ENCODE assay signal across 11 mouse cellular contexts in the genomic region with DNA sequence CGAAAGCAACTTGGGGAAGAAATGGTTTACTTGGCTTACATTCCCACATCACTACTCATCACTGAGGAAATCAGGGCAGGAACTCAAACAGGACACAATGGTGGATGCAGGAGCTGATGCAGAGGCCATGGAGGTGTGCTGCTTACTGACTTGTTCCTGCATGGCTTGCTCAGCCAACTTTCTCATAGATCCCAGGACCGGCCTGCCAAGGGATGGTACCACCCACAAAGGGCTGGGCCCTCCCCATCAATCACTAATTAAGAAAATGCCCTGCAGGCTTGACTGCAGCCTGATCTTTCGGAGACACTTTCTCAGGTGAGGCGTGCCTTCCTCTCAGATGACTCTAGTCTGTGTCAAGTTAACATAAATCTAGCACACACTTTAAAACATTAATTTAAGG. TPM values are rescaled to one million over a fixed set of nuclear protein-coding genes. Genes with fewer than 3 reads are reported as not detected.
DNase-seq lines count a peak whose midpoint lies in the region; ATAC-seq and TF ChIP-seq lines count a peak whose summit lies in the region.
"Had no signal": no experiment of that assay in that cellular context is flagged by ENCODE, and none has a peak within 500 bp of the region (broad histone marks: within the 10 kb centered on the region; RNA-seq: fewer than 3 reads in every experiment).

No protein-coding gene starts in this region.

- TF ChIP-seq EP300 in heart, postnatal 0 days (IDR thresholded peaks at IDR 0.05; ENCODE audit: low read depth): no peak

- DNase-seq in heart, postnatal 0 days (ENCODE audit: low spot score): no peak
- no peak for DNase-seq in heart, postnatal 25 days (ENCODE audit: low spot score)
- DNase-seq in NIH3T3 (ENCODE audit: low read depth): peak; percentile 7
- no peak for DNase-seq in limb, embryonic 14.5 days (ENCODE audit: low spot score)
- no peak for DNase-seq in urinary bladder, postnatal 14 days (ENCODE audit: low spot score)
- DNase-seq in layer of hippocampus, adult 9-11 months: no peak
- no peak for DNase-seq in right cerebral cortex, postnatal 4 days

- no peak overlapping the region for H3K9ac ChIP-seq in heart, postnatal 0 days (replicated peaks; ENCODE audit: low read depth, low read length)
- peak overlapping the region; percentile 92; the same call in 1 of the 2 replicates for H3K9ac ChIP-seq in limb, embryonic 14.5 days (ENCODE audit: low read depth, low read length, severe bottlenecking)

- TF ChIP-seq POLR2A in limb, embryonic 14.5 days (IDR thresholded peaks at IDR 0.05; ENCODE audit: borderline replicate concordance, extremely low read depth, insufficient read depth, insufficient read length): no peak

- peak overlapping the region; percentile 84; the same call in 1 of the 2 replicates for H3K4me2 ChIP-seq in heart, postnatal 0 days (ENCODE audit: low read depth, low read length)
- peak overlapping the region; percentile 79; the same call in 1 of the 2 replicates for H3K4me2 ChIP-seq in limb, embryonic 14.5 days (replicated peaks; ENCODE audit: low read depth, low read length, severe bottlenecking)

- peaks cover 11% of the 10 kb centered on the region; the same call in 1 of the 2 replicates for H3K4me1 ChIP-seq in heart, postnatal 0 days (ENCODE audit: control insufficient read depth, insufficient read depth)
- peaks cover 20% of the 10 kb centered on the region for H3K4me1 ChIP-seq in limb, embryonic 14.5 days (ENCODE audit: control insufficient read depth, insufficient read depth, low read length)

- no peak for TF ChIP-seq CTCF in heart, postnatal 0 days (IDR thresholded peaks at IDR 0.05; ENCODE audit: low read depth)

- H3K36me3 ChIP-seq in heart, postnatal 0 days (replicated peaks; ENCODE audit: control insufficient read depth, insufficient read depth, low read length): peaks cover 31% of the 10 kb centered on the region
- H3K36me3 ChIP-seq in limb, embryonic 14.5 days (ENCODE audit: control insufficient read depth, insufficient read depth, low read length): peaks cover 21% of the 10 kb centered on the region

- no peaks in the 10 kb centered on the region for H3K27me3 ChIP-seq in heart, postnatal 0 days (ENCODE audit: control insufficient read depth, insufficient read depth, low read length)
- no peaks in the 10 kb centered on the region for H3K27me3 ChIP-seq in limb, embryonic 14.5 days (ENCODE audit: control insufficient read depth, insufficient read depth, low read length)

- H3K27ac ChIP-seq in heart, postnatal 0 days (ENCODE audit: low read depth): no peak overlapping the region
- H3K27ac ChIP-seq in limb, embryonic 14.5 days (replicated peaks; ENCODE audit: low read depth, low read length): no peak overlapping the region

- intact Hi-C loops in heart, postnatal 25 days (cut with DNase I): no loop called here

- ATAC-seq in heart, postnatal 0 days (ENCODE audit: insufficient read depth, low read depth): no peak
- ATAC-seq in erythroblast, adult 5-6 weeks (replicated peaks; ENCODE audit: low FRiP score, poor library complexity, severe bottlenecking): peak; percentile 8; the same call in 1 of the 2 replicates
- ATAC-seq in limb, embryonic 14.5 days (ENCODE audit: low FRiP score, low read depth): no peak
- ATAC-seq: forebrain, embryonic 16.5 days had no signal

- peak overlapping the region; percentile 96; the same call in 1 of the 2 replicates for H3K4me3 ChIP-seq in heart, postnatal 0 days (ENCODE audit: low read depth, low read length)
- H3K4me3 ChIP-seq in limb, embryonic 14.5 days (replicated peaks; ENCODE audit: low read length): no peak overlapping the region

- H3K9me3 ChIP-seq in heart, postnatal 0 days (replicated peaks; ENCODE audit: control insufficient read depth, low read length): no peaks in the 10 kb centered on the region
- H3K9me3 ChIP-seq in limb, embryonic 14.5 days (ENCODE audit: control insufficient read depth, low read length): no peaks in the 10 kb centered on the region

- WGBS in heart, postnatal 0 days: 88% methylated on average over 4 of the region's 4 CpGs
- 57% methylated on average over 4 of the region's 4 CpGs for WGBS in limb, embryonic 14.5 days

RNA-seq across cellular contexts. Expression of a gene that starts 2.0 kb away (rescaled TPM):
- 67.5 and 102 TPM in 2 replicates for total RNA-seq in heart, postnatal 0 days (2014; rRNA removed; ENCODE audit: low replicate concordance)
- polyA plus RNA-seq in heart, postnatal 0 days (2015; fragmentation: Nextera tagmentation; extraction: Ambion mirVana): 57.2 and 60.4 TPM in 2 replicates
- total RNA-seq in heart, postnatal 25 days (2021): 10 to 100 TPM; 49.2 to 51.3 TPM
- total RNA-seq in erythroblast, adult 5-6 weeks (2015; ENCODE audit: low replicate concordance): 517 and 623 TPM in 2 replicates
- 741 and 893 TPM in 2 replicates for total RNA-seq in erythroblast, adult 5-6 weeks (2017; ENCODE audit: low replicate concordance)
- polyA plus RNA-seq in limb, embryonic 14.5 days (2012; rRNA removed): 61.4 and 65.6 TPM in 2 replicates
- 43.6 and 44.2 TPM in 2 replicates for polyA plus RNA-seq in limb, embryonic 14.5 days (2014; fragmentation: Nextera tagmentation; extraction: Ambion mirVana)

RNA-seq across cellular contexts. Expression of a gene that starts 2.2 kb away (rescaled TPM):
- 10.4 and 11.4 TPM in 2 replicates for total RNA-seq in heart, postnatal 0 days (2014; rRNA removed; ENCODE audit: low replicate concordance)
- 13.5 and 13.8 TPM in 2 replicates for polyA plus RNA-seq in heart, postnatal 0 days (2015; fragmentation: Nextera tagmentation; extraction: Ambion mirVana)
- total RNA-seq in heart, postnatal 25 days (2021): 10 to 100 TPM; 14.9 to 15.3 TPM
- 5.4 and 13.8 TPM in 2 replicates for total RNA-seq in erythroblast, adult 5-6 weeks (2015; ENCODE audit: low replicate concordance)
- 9.5 and 14.8 TPM in 2 replicates for total RNA-seq in erythroblast, adult 5-6 weeks (2017; ENCODE audit: low replicate concordance)
- 31.0 and 35.2 TPM in 2 replicates for polyA plus RNA-seq in limb, embryonic 14.5 days (2012; rRNA removed)
- 25.4 and 29.3 TPM in 2 replicates for polyA plus RNA-seq in limb, embryonic 14.5 days (2014; fragmentation: Nextera tagmentation; extraction: Ambion mirVana)

RNA-seq across cellular contexts. Expression of a gene that starts 55.1 kb away (rescaled TPM):
- total RNA-seq in heart, postnatal 0 days (2014; rRNA removed; ENCODE audit: low replicate concordance): not detected in 2 replicates
- polyA plus RNA-seq in heart, postnatal 0 days (2015; fragmentation: Nextera tagmentation; extraction: Ambion mirVana): not detected in 2 replicates
- not detected for total RNA-seq in heart, postnatal 25 days (2021)
- total RNA-seq in erythroblast, adult 5-6 weeks (2015; ENCODE audit: low replicate concordance): not detected in 2 replicates
- total RNA-seq in erythroblast, adult 5-6 weeks (2017; ENCODE audit: low replicate concordance): not detected in 2 replicates
- polyA plus RNA-seq in limb, embryonic 14.5 days (2012; rRNA removed): 0.03 and 0.05 TPM in 2 replicates
- 0.11 TPM in 1 of 2 replicates, not detected in the other for polyA plus RNA-seq in limb, embryonic 14.5 days (2014; fragmentation: Nextera tagmentation; extraction: Ambion mirVana)
- total RNA-seq: left cerebral cortex, postnatal 14 days had no signal
- polyA plus RNA-seq: forebrain, embryonic 16.5 days; testis, adult 2 months had no signal
